Mouse (Mus musculus): ENCODE results near the gene Mmp9. TPM values are rescaled to one million over a fixed set of nuclear protein-coding genes. Genes with fewer than 3 reads are reported as not detected.

Gene Mmp9
- polyA plus RNA-seq (2017; shearing (Covaris generic)): 3.8 TPM

GRCm38 (mm10) chr2:164940140-164940830 is at the start of gene Mmp9:
TSS of gene Mmp9 (plus strand) at chr2:164940780.

GRCm38 (mm10) chr2:164911086-164912048 is 29.2 kb upstream of the Mmp9 start, which contains the start of gene Zfp335:
TSS of gene Zfp335 (minus strand) at chr2:164911757.

GRCm38 (mm10) chr2:164960716-164961441 is 20.3 kb downstream of the Mmp9 start, which contains the start of gene Slc12a5:
TSS of gene Slc12a5 (plus strand) at chr2:164960802.

Other genes starting within 250 kb of the Mmp9 start
- not detected for gene Spint4, start 242.3 kb upstream of the Mmp9 start, polyA plus RNA-seq (2017; shearing (Covaris generic))
- gene Spint5, start 225.5 kb upstream of the Mmp9 start, polyA plus RNA-seq (2017; shearing (Covaris generic)): not detected
- 0.34 TPM for gene Wfdc3, start 194.8 kb upstream of the Mmp9 start, polyA plus RNA-seq (2017; shearing (Covaris generic))
- 49.6 TPM for gene Dnttip1, start 194.8 kb upstream of the Mmp9 start, polyA plus RNA-seq (2017; shearing (Covaris generic))
- 0.96 TPM for gene Ube2c, start 170.9 kb upstream of the Mmp9 start, polyA plus RNA-seq (2017; shearing (Covaris generic))
- gene Tnnc2, start 160.8 kb upstream of the Mmp9 start, polyA plus RNA-seq (2017; shearing (Covaris generic)): not detected
- 5.0 TPM for gene Snx21, start 155.0 kb upstream of the Mmp9 start, polyA plus RNA-seq (2017; shearing (Covaris generic))
- 26.4 TPM for gene Acot8, start 135.9 kb upstream of the Mmp9 start, polyA plus RNA-seq (2017; shearing (Covaris generic))
- gene Zswim3, start 135.7 kb upstream of the Mmp9 start, polyA plus RNA-seq (2017; shearing (Covaris generic)): 3.5 TPM
- 15.3 TPM for gene Zswim1, start 118.1 kb upstream of the Mmp9 start, polyA plus RNA-seq (2017; shearing (Covaris generic))
- not detected for gene Spata25, start 112.2 kb upstream of the Mmp9 start, polyA plus RNA-seq (2017; shearing (Covaris generic))
- gene Ctsa, start 107.9 kb upstream of the Mmp9 start, polyA plus RNA-seq (2017; shearing (Covaris generic)): 161 TPM
- gene Neurl2, start 107.3 kb upstream of the Mmp9 start, polyA plus RNA-seq (2017; shearing (Covaris generic)): 1.0 TPM
- 5.1 TPM for gene Pltp, start 83.1 kb upstream of the Mmp9 start, polyA plus RNA-seq (2017; shearing (Covaris generic))
- 150 TPM for gene Pcif1, start 61.5 kb upstream of the Mmp9 start, polyA plus RNA-seq (2017; shearing (Covaris generic))
- gene Zfp335, start 29.0 kb upstream of the Mmp9 start, polyA plus RNA-seq (2017; shearing (Covaris generic)): 40.3 TPM
- gene Slc12a5, start 20.0 kb downstream of the Mmp9 start, polyA plus RNA-seq (2017; shearing (Covaris generic)): 0.44 TPM
- gene Ncoa5, start 94.1 kb downstream of the Mmp9 start, polyA plus RNA-seq (2017; shearing (Covaris generic)): 33.1 TPM
- gene Cd40, start 114.8 kb downstream of the Mmp9 start, polyA plus RNA-seq (2017; shearing (Covaris generic)): 0.52 TPM
- gene 1700025C18Rik, start 150.0 kb downstream of the Mmp9 start, polyA plus RNA-seq (2017; shearing (Covaris generic)): not detected